Mouse (Mus musculus): ENCODE measurements at regions not wholly inside any gene's neighbourhood (a gene's known extent, or its start where the extent isn't known, plus 50 kb on each side); places are given as distances from the start of the nearest gene placed in this dataset.

DNA sequence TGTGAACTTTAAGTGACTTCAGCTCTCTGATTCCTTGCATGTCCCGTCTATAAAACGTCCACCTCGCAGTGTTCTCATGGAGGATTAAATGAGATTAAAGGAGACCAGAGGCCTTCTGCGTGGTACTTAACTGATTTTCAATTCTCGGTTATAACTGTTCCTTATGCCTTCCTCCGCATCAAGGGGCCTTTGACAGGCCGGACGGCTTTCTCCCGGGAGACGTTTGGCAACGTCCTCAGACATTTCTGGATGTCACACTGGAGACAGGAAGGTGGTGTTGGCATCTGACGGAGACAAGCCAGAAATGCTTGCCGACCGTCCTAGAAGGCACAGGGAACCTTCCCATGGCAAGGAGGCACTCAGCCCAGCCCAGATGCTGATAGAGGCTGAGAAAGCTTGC lies 532.2 kb upstream of the Tbx3 start:
- no peak overlapping the region for H3K9ac ChIP-seq (replicated peaks)
- WGBS (ENCODE audit: insufficient replicate concordance), result 66% methylated on average over 14 of the region's 14 CpGs
- no peaks in the 10 kb centered on the region for H3K27me3 ChIP-seq (ENCODE audit: insufficient read depth, low read length)
- H3K27ac ChIP-seq (ENCODE audit: low read depth), result no peak overlapping the region
- no peak overlapping the region for H3K4me2 ChIP-seq (ENCODE audit: low read depth, low read length)
- H3K36me3 ChIP-seq (replicated peaks; ENCODE audit: insufficient read depth, low read length), result no peaks in the 10 kb centered on the region
- TF ChIP-seq EP300 (IDR thresholded peaks at IDR 0.05; ENCODE audit: low read depth) (no peak), CTCF (IDR thresholded peaks at IDR 0.05; ENCODE audit: low read depth) (no peak)
- H3K4me1 ChIP-seq (ENCODE audit: insufficient read depth), result no peaks in the 10 kb centered on the region
- no peaks in the 10 kb centered on the region for H3K9me3 ChIP-seq (ENCODE audit: low read length)
- ATAC-seq, result no peak
- DNase-seq, result no peak
- no peak overlapping the region for H3K4me3 ChIP-seq (ENCODE audit: low read depth, low read length)

- TF ChIP-seq CTCF (IDR thresholded peaks at IDR 0.05; ENCODE audit: low read depth) (no peak), EP300 (IDR thresholded peaks at IDR 0.05; ENCODE audit: low read depth) (no peak)
- no peaks in the 10 kb centered on the region for H3K9me3 ChIP-seq (ENCODE audit: low read length)
- ATAC-seq (no peak), DNase-seq (no peak)
- H3K4me2 ChIP-seq (ENCODE audit: low read depth, low read length), result no peak overlapping the region
- no peaks in the 10 kb centered on the region for H3K27me3 ChIP-seq (ENCODE audit: insufficient read depth, low read length)
- WGBS (ENCODE audit: insufficient replicate concordance), result 43% methylated on average over 7 of the region's 7 CpGs
- H3K4me1 ChIP-seq (ENCODE audit: insufficient read depth), result no peaks in the 10 kb centered on the region
- H3K4me3 ChIP-seq (ENCODE audit: low read depth, low read length), result no peak overlapping the region
- no peak overlapping the region for H3K9ac ChIP-seq (replicated peaks)
- no peaks in the 10 kb centered on the region for H3K36me3 ChIP-seq (replicated peaks; ENCODE audit: insufficient read depth, low read length)
- H3K27ac ChIP-seq (ENCODE audit: low read depth), result no peak overlapping the region
Observed at GRCm38 (mm10) chr5:119139336-119139735, 531.1 kb upstream of the Tbx3 start.

DNA sequence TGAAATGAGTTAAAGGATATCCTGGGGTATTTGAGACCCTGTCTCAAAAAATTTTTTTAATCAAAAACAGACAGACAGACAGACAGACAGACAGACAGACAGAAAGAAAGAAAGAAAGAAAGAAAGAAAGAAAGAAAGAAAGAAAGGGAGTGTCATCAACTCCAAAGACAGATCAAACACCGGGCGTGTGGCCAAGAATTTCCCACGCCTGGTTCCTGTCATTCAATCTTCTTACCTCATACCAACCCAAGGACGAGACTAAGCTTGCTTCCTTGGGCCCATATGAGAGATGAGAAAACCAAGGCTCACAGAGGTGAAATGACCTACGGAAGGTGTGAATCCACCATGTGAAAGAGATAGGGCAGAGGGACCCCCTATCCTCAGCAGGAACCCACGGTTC lies 530.7 kb upstream of the Tbx3 start:
- TF ChIP-seq CTCF (IDR thresholded peaks at IDR 0.05; ENCODE audit: low read depth) (no peak), EP300 (IDR thresholded peaks at IDR 0.05; ENCODE audit: low read depth) (no peak)
- 69% methylated on average over 6 of the region's 6 CpGs for whole genome bisulfite sequencing (ENCODE audit: insufficient replicate concordance)
- Histone ChIP-seq H3K27me3 (ENCODE audit: insufficient read depth, low read length) (no peaks in the 10 kb centered on the region), H3K27ac (ENCODE audit: low read depth) (no peak overlapping the region), H3K36me3 (replicated peaks; ENCODE audit: insufficient read depth, low read length) (no peaks in the 10 kb centered on the region), H3K9me3 (ENCODE audit: low read length) (no peaks in the 10 kb centered on the region), H3K4me3 (ENCODE audit: low read depth, low read length) (no peak overlapping the region), H3K4me2 (ENCODE audit: low read depth, low read length) (no peak overlapping the region), H3K4me1 (ENCODE audit: insufficient read depth) (no peaks in the 10 kb centered on the region), H3K9ac (replicated peaks) (no peak overlapping the region)
- DNase-seq, result no peak
- no peak for ATAC-seq

DNA sequence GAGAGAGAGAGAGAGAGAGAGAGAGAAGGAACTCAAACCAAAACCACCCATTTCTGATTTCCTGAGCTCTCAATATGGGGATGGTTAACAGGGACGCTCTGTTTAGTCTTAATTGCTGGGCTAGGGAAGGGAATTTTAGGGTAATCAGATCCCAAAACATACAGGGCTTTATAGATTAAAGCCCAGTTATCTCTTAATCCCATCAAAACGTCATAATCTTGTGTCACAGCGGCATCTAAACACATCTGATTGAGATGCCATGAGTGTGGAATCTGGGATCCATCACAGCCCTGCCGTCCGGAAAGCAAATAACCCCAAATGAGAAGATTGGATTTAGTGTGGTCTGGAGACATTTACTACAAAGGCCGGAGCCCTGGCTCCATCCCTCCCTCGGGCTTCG lies 527.1 kb upstream of the Tbx3 start:
- 51% methylated on average over 8 of the region's 8 CpGs for WGBS (ENCODE audit: insufficient replicate concordance)
- Histone ChIP-seq H3K9me3 (ENCODE audit: low read length) (no peaks in the 10 kb centered on the region), H3K4me2 (ENCODE audit: low read depth, low read length) (no peak overlapping the region), H3K27ac (ENCODE audit: low read depth) (no peak overlapping the region), H3K36me3 (replicated peaks; ENCODE audit: insufficient read depth, low read length) (no peaks in the 10 kb centered on the region), H3K9ac (replicated peaks) (no peak overlapping the region), H3K27me3 (ENCODE audit: insufficient read depth, low read length) (no peaks in the 10 kb centered on the region), H3K4me3 (ENCODE audit: low read depth, low read length) (no peak overlapping the region), H3K4me1 (ENCODE audit: insufficient read depth) (no peaks in the 10 kb centered on the region)
- DNase-seq, result no peak
- TF ChIP-seq EP300 (IDR thresholded peaks at IDR 0.05; ENCODE audit: low read depth) (no peak), CTCF (IDR thresholded peaks at IDR 0.05; ENCODE audit: low read depth) (no peak)
- no peak for ATAC-seq

- Histone ChIP-seq H3K4me3 (ENCODE audit: low read depth, low read length) (no peak overlapping the region), H3K27me3 (ENCODE audit: insufficient read depth, low read length) (no peaks in the 10 kb centered on the region), H3K4me1 (ENCODE audit: insufficient read depth) (no peaks in the 10 kb centered on the region), H3K4me2 (ENCODE audit: low read depth, low read length) (no peak overlapping the region), H3K27ac (ENCODE audit: low read depth) (no peak overlapping the region), H3K9ac (replicated peaks) (no peak overlapping the region), H3K9me3 (ENCODE audit: low read length) (no peaks in the 10 kb centered on the region), H3K36me3 (replicated peaks; ENCODE audit: insufficient read depth, low read length) (no peaks in the 10 kb centered on the region)
- DNase-seq, result no peak
- WGBS (ENCODE audit: insufficient replicate concordance), result 79% methylated on average over 25 of the region's 25 CpGs
- TF ChIP-seq CTCF (IDR thresholded peaks at IDR 0.05; ENCODE audit: low read depth) (no peak), EP300 (IDR thresholded peaks at IDR 0.05; ENCODE audit: low read depth) (no peak)
- ATAC-seq, result no peak
Observed at GRCm38 (mm10) chr5:119149389-119150185, 520.9 kb upstream of the Tbx3 start.

- no peak overlapping the region for H3K9ac ChIP-seq (replicated peaks)
- no peaks in the 10 kb centered on the region for H3K36me3 ChIP-seq (replicated peaks; ENCODE audit: insufficient read depth, low read length)
- H3K4me3 ChIP-seq (ENCODE audit: low read depth, low read length), result no peak overlapping the region
- DNase-seq, result no peak
- no peak for ATAC-seq
- TF ChIP-seq CTCF (IDR thresholded peaks at IDR 0.05; ENCODE audit: low read depth) (no peak), EP300 (IDR thresholded peaks at IDR 0.05; ENCODE audit: low read depth) (no peak)
- peaks cover 9% of the 10 kb centered on the region for H3K9me3 ChIP-seq (ENCODE audit: low read length)
- no peaks in the 10 kb centered on the region for H3K27me3 ChIP-seq (ENCODE audit: insufficient read depth, low read length)
- H3K4me1 ChIP-seq (ENCODE audit: insufficient read depth), result no peaks in the 10 kb centered on the region
- no peak overlapping the region for H3K4me2 ChIP-seq (ENCODE audit: low read depth, low read length)
- H3K27ac ChIP-seq (ENCODE audit: low read depth), result no peak overlapping the region
- WGBS (ENCODE audit: insufficient replicate concordance), result 80% methylated on average over 5 of the region's 5 CpGs
Observed at GRCm38 (mm10) chr5:119153086-119153485, 517.4 kb upstream of the Tbx3 start.
